Mouse (Mus musculus) intestine, postnatal 0 days (tissue): ENCODE results near the gene Dlg5. TPM values are rescaled to one million over a fixed set of nuclear protein-coding genes. Genes with fewer than 3 reads are reported as not detected.

Experiments
- ATAC-seq: fragments of 200-750 bp; cut with Nextera tagmentation; 2 replicates; pipeline ENCODE4 v1.8.0; 2017; ENCODE audit warnings: mild to moderate bottlenecking, moderate TSS enrichment, moderate library complexity
- H3K27ac ChIP-seq: fragments of 300-500 bp; sonication (generic); 2 replicates; pipeline ENCODE4 v1.5.1; 2014; ENCODE audit warnings: mild to moderate bottlenecking, low read depth, low read length, moderate library complexity
- H3K27me3 ChIP-seq: fragments of 300-500 bp; sonication (generic); replicated peaks from 2 replicates; pipeline ENCODE4 v1.6.1; 2014; ENCODE audit warnings: low read length, mixed read lengths; ENCODE audit not compliant: control insufficient read depth, insufficient read depth
- H3K36me3 ChIP-seq: fragments of 300-500 bp; sonication (generic); 2 replicates; pipeline ENCODE4 v1.6.1; 2014; ENCODE audit warnings: mild to moderate bottlenecking, moderate library complexity; ENCODE audit not compliant: control insufficient read depth, insufficient read depth
- H3K4me1 ChIP-seq: fragments of 300-500 bp; sonication (generic); replicated peaks from 2 replicates; pipeline ENCODE4 v1.6.1; 2014; ENCODE audit warnings: antibody characterized with exemption, low read length, mixed read lengths; ENCODE audit not compliant: control insufficient read depth, insufficient read depth
- H3K4me2 ChIP-seq: fragments of 300-500 bp; sonication (generic); replicated peaks from 2 replicates; pipeline ENCODE4 v1.6.1; 2014; ENCODE audit warnings: low read depth, mild to moderate bottlenecking, moderate library complexity
- H3K4me3 ChIP-seq: fragments of 300-500 bp; sonication (generic); 2 replicates; pipeline ENCODE4 v1.5.1; 2014; ENCODE audit warnings: low read depth, low read length
- H3K9ac ChIP-seq: fragments of 300-500 bp; sonication (generic); 2 replicates; pipeline ENCODE4 v1.6.1; 2014; ENCODE audit warnings: mild to moderate bottlenecking, low read depth, low read length
- H3K9me3 ChIP-seq: fragments of 300-500 bp; sonication (generic); 2 replicates; pipeline ENCODE4 v1.6.1; 2016; ENCODE audit warnings: mixed run types; ENCODE audit not compliant: control insufficient read depth
- CTCF ChIP-seq: sonication (generic); IDR thresholded peaks from 2 replicates; pipeline ENCODE4 v1.5.1; 2016; ENCODE audit warnings: low read depth, mild to moderate bottlenecking, control low read depth, antibody characterized with exemption, moderate library complexity
- WGBS: fragments of 180-500 bp; shearing (Covaris S2); extraction: QIAGEN DNeasy Blood & Tissue Kit; methylation state at CpG from one replicate; pipeline ENCODE4 v1.1.7; 2014; 5-methylcytosine and 5-hydroxymethylcytosine counted together
- polyA plus RNA-seq: library from polyadenylated mRNA; unstranded; fragments of >200 nt; fragmentation: Nextera tagmentation; extraction: Ambion mirVana; gene quantifications from 2 replicates; pipeline ENCODE4 v1.2.1, GENCODE M21; 2015

Gene Dlg5
- polyA plus RNA-seq, 1 experiment from 2014 or later = 5.5 TPM

DNA sequence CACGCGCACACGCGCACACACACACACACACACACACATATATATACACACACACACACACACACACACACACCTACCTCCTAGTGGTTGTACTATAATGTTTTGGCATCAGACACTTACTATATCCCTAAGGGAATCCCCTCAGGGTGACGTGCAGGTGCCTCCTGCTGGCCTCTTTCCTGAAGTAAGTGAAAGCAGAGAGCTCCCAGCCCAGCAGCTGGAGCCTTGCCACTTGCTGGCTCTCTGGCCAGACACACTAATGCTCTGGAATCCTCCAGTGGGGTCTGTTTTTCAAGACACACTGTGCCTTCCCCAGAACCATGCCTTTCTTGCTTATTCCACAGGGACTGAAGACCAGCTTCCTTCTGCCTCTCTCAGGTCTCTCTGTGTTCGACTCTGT lies 48.8 kb downstream of the Dlg5 start:
- Histone ChIP-seq H3K4me2 (no peak overlapping the region), H3K4me1 (no peaks in the 10 kb centered on the region), H3K27me3 (no peaks in the 10 kb centered on the region), H3K36me3 (peaks cover 12% of the 10 kb centered on the region), H3K9ac (no peak overlapping the region), H3K4me3 (no peak overlapping the region), H3K9me3 (no peaks in the 10 kb centered on the region), H3K27ac (no peak overlapping the region)
- WGBS = 76% methylated on average over 6 of the region's 6 CpGs
- ATAC-seq = no peak
- TF ChIP-seq CTCF = peak; percentile 38

DNA sequence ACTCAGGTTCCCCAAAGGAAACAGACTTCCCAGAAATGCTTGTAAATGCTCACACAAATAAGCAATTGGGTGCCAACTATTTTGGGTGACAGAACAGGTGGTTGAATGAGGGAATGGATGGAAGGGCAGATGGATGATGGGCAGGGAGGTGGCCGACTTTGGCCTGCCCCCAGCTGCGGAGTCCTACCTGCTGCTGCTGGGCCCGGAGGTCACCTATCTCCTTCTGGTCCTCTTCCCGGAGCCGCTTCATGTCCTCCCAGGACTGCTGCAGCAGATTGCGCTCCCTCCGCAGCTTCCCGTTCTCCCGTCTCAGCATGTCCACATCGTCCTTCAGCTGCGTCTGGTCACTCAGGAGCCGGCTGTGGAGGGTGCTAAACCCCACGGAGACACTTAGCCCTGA lies 55.6 kb downstream of the Dlg5 start:
- no peak overlapping the region for H3K9ac ChIP-seq
- no peak for ATAC-seq
- 87% methylated on average over 13 of the region's 13 CpGs for WGBS
- no peaks in the 10 kb centered on the region for H3K4me1 ChIP-seq
- H3K4me3 ChIP-seq = no peak overlapping the region
- H3K36me3 ChIP-seq = peaks cover 16% of the 10 kb centered on the region
- no peaks in the 10 kb centered on the region for H3K27me3 ChIP-seq
- no peaks in the 10 kb centered on the region for H3K9me3 ChIP-seq
- H3K27ac ChIP-seq = no peak overlapping the region
- H3K4me2 ChIP-seq = no peak overlapping the region
- TF ChIP-seq CTCF = no peak

GRCm38 (mm10) chr14:24189598-24189997 lies 56.1 kb downstream of the Dlg5 start:
- no peak for ATAC-seq
- no peaks in the 10 kb centered on the region for H3K27me3 ChIP-seq
- no peak for TF ChIP-seq CTCF
- peaks cover 16% of the 10 kb centered on the region for H3K36me3 ChIP-seq
- no peaks in the 10 kb centered on the region for H3K9me3 ChIP-seq
- no peak overlapping the region for H3K4me2 ChIP-seq
- H3K4me3 ChIP-seq = no peak overlapping the region
- no peak overlapping the region for H3K27ac ChIP-seq
- H3K9ac ChIP-seq = no peak overlapping the region
- 72% methylated on average over 7 of the region's 7 CpGs for WGBS
- H3K4me1 ChIP-seq = no peaks in the 10 kb centered on the region

GRCm38 (mm10) chr14:24185514-24185913 lies 60.2 kb downstream of the Dlg5 start:
- H3K4me1 ChIP-seq = no peaks in the 10 kb centered on the region
- no peak overlapping the region for H3K4me2 ChIP-seq
- no peaks in the 10 kb centered on the region for H3K27me3 ChIP-seq
- H3K9ac ChIP-seq = no peak overlapping the region
- H3K9me3 ChIP-seq = no peaks in the 10 kb centered on the region
- peak overlapping the region; percentile 15; the same call in 1 of the 2 replicates for H3K27ac ChIP-seq
- ATAC-seq = peak; percentile 55; the same call in 1 of the 2 replicates
- no peak for TF ChIP-seq CTCF
- 23% methylated on average over 4 of the region's 4 CpGs for WGBS
- no peak overlapping the region for H3K4me3 ChIP-seq
- peaks cover 7% of the 10 kb centered on the region; the same call in 1 of the 2 replicates for H3K36me3 ChIP-seq

- Histone ChIP-seq H3K4me1 (no peaks in the 10 kb centered on the region), H3K27me3 (no peaks in the 10 kb centered on the region), H3K27ac (no peak overlapping the region), H3K4me3 (no peak overlapping the region), H3K36me3 (no peaks in the 10 kb centered on the region; the same call in 1 of the 2 replicates), H3K9me3 (no peaks in the 10 kb centered on the region), H3K4me2 (no peak overlapping the region), H3K9ac (no peak overlapping the region)
- 77% methylated on average over 3 of the region's 3 CpGs for WGBS
- no peak for TF ChIP-seq CTCF
- no peak for ATAC-seq
These were observed 62.8 kb downstream of the Dlg5 start for GRCm38 (mm10) chr14:24182955-24183354.

GRCm38 (mm10) chr14:24181811-24182506 lies 63.8 kb downstream of the Dlg5 start:
- Histone ChIP-seq H3K9me3 (no peaks in the 10 kb centered on the region), H3K9ac (no peak overlapping the region), H3K27me3 (no peaks in the 10 kb centered on the region), H3K4me3 (no peak overlapping the region), H3K4me2 (no peak overlapping the region), H3K36me3 (peaks cover 2% of the 10 kb centered on the region), H3K27ac (no peak overlapping the region), H3K4me1 (no peaks in the 10 kb centered on the region)
- 32% methylated on average over 10 of the region's 10 CpGs for WGBS
- ATAC-seq = no peak
- peak; percentile 96 for TF ChIP-seq CTCF
